Mouse (Mus musculus): ENCODE measurements around the gene Fam209. TPM values are rescaled to one million over a fixed set of nuclear protein-coding genes. Genes with fewer than 3 reads are reported as not detected.

Gene Fam209
- total and polyA plus RNA-seq, 2 experiments from 2014 or later: 0.23 to 2.3 TPM

DNA sequence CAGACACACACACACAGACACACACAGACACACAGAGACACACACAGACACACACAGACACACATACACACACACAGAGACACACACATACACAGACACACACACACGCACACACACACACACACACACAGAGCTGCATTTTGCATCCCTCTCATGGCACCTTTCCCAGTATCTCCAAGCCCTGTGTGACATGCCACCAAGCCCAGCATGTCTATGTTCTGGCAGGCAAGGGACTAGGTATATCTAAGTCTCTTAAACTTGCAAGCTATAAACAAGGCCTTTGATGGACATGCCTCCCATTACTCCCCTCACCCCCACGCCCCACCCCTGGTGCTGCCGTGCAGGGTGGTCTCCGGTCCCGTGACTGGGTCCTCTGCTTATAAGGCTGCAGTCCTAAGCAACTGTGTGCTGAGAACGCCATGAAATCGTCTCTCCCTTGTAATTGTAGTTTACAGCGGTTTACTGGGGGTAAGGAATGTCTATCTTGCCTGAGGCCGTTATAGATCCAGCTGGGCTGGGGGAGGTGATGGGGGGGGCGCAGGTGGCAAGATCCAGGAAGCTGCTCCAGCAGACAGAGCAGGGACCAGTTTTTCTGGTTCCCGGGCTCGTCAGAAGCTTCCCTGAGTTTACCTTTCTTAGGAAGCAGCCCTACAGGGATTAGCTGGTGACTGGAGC lies 12.5 kb downstream of the Fam209 start:
- ATAC-seq (no peak), DNase-seq (no peak)
- Histone ChIP-seq H3K9ac (no peak overlapping the region), H3K4me3 (ENCODE audit: low read depth, low read length) (no peak overlapping the region), H3K36me3 (ENCODE audit: insufficient read depth) (no peaks in the 10 kb centered on the region), H3K9me3 (ENCODE audit: low read length) (no peaks in the 10 kb centered on the region), H3K4me2 (ENCODE audit: low read depth) (no peak overlapping the region), H3K27me3 (ENCODE audit: insufficient read depth, low read length) (no peaks in the 10 kb centered on the region), H3K4me1 (ENCODE audit: insufficient read depth) (no peaks in the 10 kb centered on the region), H3K27ac (ENCODE audit: low read depth, low read length) (no peak overlapping the region)
- no peak for TF ChIP-seq CTCF (IDR thresholded peaks at IDR 0.05; ENCODE audit: low read depth)
- 43% methylated on average over 12 of the region's 12 CpGs for WGBS

- Histone ChIP-seq H3K27me3 (ENCODE audit: insufficient read depth, low read length) (no peaks in the 10 kb centered on the region), H3K36me3 (ENCODE audit: insufficient read depth) (no peaks in the 10 kb centered on the region), H3K4me2 (ENCODE audit: low read depth) (no peak overlapping the region), H3K27ac (ENCODE audit: low read depth, low read length) (no peak overlapping the region), H3K9me3 (ENCODE audit: low read length) (no peaks in the 10 kb centered on the region), H3K4me1 (ENCODE audit: insufficient read depth) (no peaks in the 10 kb centered on the region), H3K9ac (no peak overlapping the region), H3K4me3 (ENCODE audit: low read depth, low read length) (no peak overlapping the region)
- TF ChIP-seq CTCF (IDR thresholded peaks at IDR 0.05; ENCODE audit: low read depth): no peak
- 81% methylated on average over 8 of the region's 8 CpGs for WGBS
- no peak for ATAC-seq
- no peak for DNase-seq
Measured at GRCm38 (mm10) chr2:172496736-172497345, 24.5 kb downstream of the Fam209 start.

DNA sequence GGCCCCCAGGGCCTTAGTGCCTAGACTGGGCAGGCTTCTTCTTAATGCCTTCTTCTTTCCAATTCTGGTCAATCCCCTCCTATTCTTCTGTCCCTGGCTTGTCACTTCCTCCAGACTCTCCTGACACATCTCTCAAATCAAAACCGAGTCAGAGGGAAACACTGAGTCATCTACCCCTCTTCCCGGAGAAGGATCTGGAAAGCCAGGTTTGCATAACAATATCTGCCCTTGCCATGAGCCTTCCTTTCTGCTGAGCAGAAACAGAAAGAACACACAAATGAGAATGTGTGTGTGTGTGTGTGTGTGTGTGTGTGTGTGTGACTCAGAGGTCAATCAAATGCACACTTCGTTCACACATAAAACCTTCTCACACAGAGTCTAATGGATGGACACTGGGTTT lies 26.5 kb downstream of the Fam209 start:
- WGBS: 48% methylated on average over 3 of the region's 3 CpGs
- TF ChIP-seq CTCF (IDR thresholded peaks at IDR 0.05; ENCODE audit: low read depth): no peak
- no peaks in the 10 kb centered on the region for H3K27me3 ChIP-seq (ENCODE audit: insufficient read depth, low read length)
- no peak overlapping the region for H3K4me3 ChIP-seq (ENCODE audit: low read depth, low read length)
- H3K27ac ChIP-seq (ENCODE audit: low read depth, low read length): no peak overlapping the region
- H3K4me1 ChIP-seq (ENCODE audit: insufficient read depth): no peaks in the 10 kb centered on the region
- no peak overlapping the region for H3K4me2 ChIP-seq (ENCODE audit: low read depth)
- H3K9ac ChIP-seq: no peak overlapping the region
- DNase-seq (no peak), ATAC-seq (no peak)
- no peaks in the 10 kb centered on the region for H3K36me3 ChIP-seq (ENCODE audit: insufficient read depth)
- H3K9me3 ChIP-seq (ENCODE audit: low read length): no peaks in the 10 kb centered on the region

DNA sequence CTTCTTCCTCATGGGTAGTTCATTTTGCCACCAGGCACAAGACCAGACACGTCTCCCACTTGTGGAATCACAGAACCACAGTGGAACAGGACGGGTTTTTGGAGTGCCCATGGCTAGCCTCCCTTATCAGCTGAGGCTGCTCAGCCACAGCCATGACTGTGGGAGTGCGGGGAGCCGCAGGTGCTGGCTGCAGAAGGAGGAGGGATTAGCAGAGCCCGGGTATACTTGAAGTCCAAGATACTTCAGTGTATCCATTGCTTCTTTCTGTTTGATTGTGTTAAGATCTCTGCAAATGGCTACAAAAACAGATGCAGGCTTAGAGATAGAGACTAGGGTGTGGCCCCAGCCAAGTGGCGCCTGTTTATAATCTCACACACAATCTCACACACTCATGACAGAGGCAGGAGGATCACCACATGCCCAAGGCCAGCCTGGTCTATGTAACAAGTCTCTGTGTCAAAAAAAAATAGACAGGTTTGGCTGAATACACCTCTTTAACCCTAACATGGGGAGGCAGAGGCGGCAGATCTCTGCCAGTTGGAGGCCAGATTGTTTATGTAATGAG lies 28.5 kb downstream of the Fam209 start:
- DNase-seq (no peak), ATAC-seq (no peak)
- no peaks in the 10 kb centered on the region for H3K4me1 ChIP-seq (ENCODE audit: insufficient read depth)
- WGBS: 62% methylated on average over 7 of the region's 7 CpGs
- no peak overlapping the region for H3K4me3 ChIP-seq (ENCODE audit: low read depth, low read length)
- H3K9ac ChIP-seq: no peak overlapping the region
- H3K27me3 ChIP-seq (ENCODE audit: insufficient read depth, low read length): no peaks in the 10 kb centered on the region
- H3K4me2 ChIP-seq (ENCODE audit: low read depth): no peak overlapping the region
- no peaks in the 10 kb centered on the region for H3K36me3 ChIP-seq (ENCODE audit: insufficient read depth)
- no peaks in the 10 kb centered on the region for H3K9me3 ChIP-seq (ENCODE audit: low read length)
- no peak overlapping the region for H3K27ac ChIP-seq (ENCODE audit: low read depth, low read length)
- TF ChIP-seq CTCF (IDR thresholded peaks at IDR 0.05; ENCODE audit: low read depth): no peak

DNA sequence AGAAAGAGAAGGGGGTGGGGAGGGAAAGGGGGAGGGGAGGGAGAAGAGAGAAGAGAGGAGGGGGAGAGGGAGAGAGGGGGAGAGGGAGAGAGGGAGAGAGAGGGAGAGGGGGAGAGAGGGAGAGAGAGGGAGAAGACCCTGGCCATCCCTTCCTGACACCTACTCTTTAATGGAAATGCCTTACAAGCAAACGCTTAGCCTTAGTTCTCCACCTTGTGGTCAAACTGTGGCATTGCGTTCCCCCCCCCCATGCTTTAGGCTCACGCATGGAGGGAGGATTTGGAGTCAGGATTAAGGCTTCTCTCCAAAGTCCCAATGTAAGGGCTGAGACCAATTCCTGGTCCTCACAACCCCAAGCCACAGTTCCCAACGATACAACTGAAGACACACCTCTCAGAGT lies 29.0 kb downstream of the Fam209 start:
- Histone ChIP-seq H3K27ac (ENCODE audit: low read depth, low read length) (no peak overlapping the region), H3K9me3 (ENCODE audit: low read length) (no peaks in the 10 kb centered on the region), H3K4me1 (ENCODE audit: insufficient read depth) (no peaks in the 10 kb centered on the region), H3K36me3 (ENCODE audit: insufficient read depth) (no peaks in the 10 kb centered on the region), H3K4me2 (ENCODE audit: low read depth) (no peak overlapping the region), H3K9ac (no peak overlapping the region), H3K27me3 (ENCODE audit: insufficient read depth, low read length) (no peaks in the 10 kb centered on the region), H3K4me3 (ENCODE audit: low read depth, low read length) (no peak overlapping the region)
- 9% methylated on average over 4 of the region's 4 CpGs for WGBS
- no peak; the same call in 1 of the 2 replicates for ATAC-seq
- TF ChIP-seq CTCF (IDR thresholded peaks at IDR 0.05; ENCODE audit: low read depth): peak; percentile 91
- DNase-seq: peak; percentile 71

- no peak overlapping the region for H3K4me2 ChIP-seq (ENCODE audit: low read depth)
- H3K4me1 ChIP-seq (ENCODE audit: insufficient read depth): no peaks in the 10 kb centered on the region
- H3K36me3 ChIP-seq (ENCODE audit: insufficient read depth): no peaks in the 10 kb centered on the region
- no peak for DNase-seq
- no peaks in the 10 kb centered on the region for H3K27me3 ChIP-seq (ENCODE audit: insufficient read depth, low read length)
- TF ChIP-seq CTCF (IDR thresholded peaks at IDR 0.05; ENCODE audit: low read depth): no peak
- WGBS: 84% methylated on average over 14 of the region's 14 CpGs
- no peak overlapping the region for H3K9ac ChIP-seq
- no peak overlapping the region for H3K4me3 ChIP-seq (ENCODE audit: low read depth, low read length)
- no peak for ATAC-seq
- no peaks in the 10 kb centered on the region for H3K9me3 ChIP-seq (ENCODE audit: low read length)
- no peak overlapping the region for H3K27ac ChIP-seq (ENCODE audit: low read depth, low read length)
Measured at GRCm38 (mm10) chr2:172502168-172502567, 29.8 kb downstream of the Fam209 start.

GRCm38 (mm10) chr2:172506121-172506520 lies 33.8 kb downstream of the Fam209 start:
- no peaks in the 10 kb centered on the region for H3K36me3 ChIP-seq (ENCODE audit: insufficient read depth)
- no peak overlapping the region for H3K27ac ChIP-seq (ENCODE audit: low read depth, low read length)
- H3K9me3 ChIP-seq (ENCODE audit: low read length): no peaks in the 10 kb centered on the region
- DNase-seq: no peak
- H3K4me2 ChIP-seq (ENCODE audit: low read depth): no peak overlapping the region
- H3K4me3 ChIP-seq (ENCODE audit: low read depth, low read length): no peak overlapping the region
- no peak for ATAC-seq
- H3K9ac ChIP-seq: no peak overlapping the region
- H3K27me3 ChIP-seq (ENCODE audit: insufficient read depth, low read length): no peaks in the 10 kb centered on the region
- no peak for TF ChIP-seq CTCF (IDR thresholded peaks at IDR 0.05; ENCODE audit: low read depth)
- H3K4me1 ChIP-seq (ENCODE audit: insufficient read depth): no peaks in the 10 kb centered on the region
- WGBS: 82% methylated on average over 7 of the region's 7 CpGs

Data from forebrain, postnatal 0 days (tissue).